Mouse (Mus musculus) ES-Bruce4 (cell line): ENCODE results near the gene Tmem131l. TPM values are rescaled to one million over a fixed set of nuclear protein-coding genes. Genes with fewer than 3 reads are reported as not detected.
A peak's percentile ranks its signal among the peaks of the same experiment; 100 is the strongest.
"Not testable (repeated sequence)": the region's sequence is repeated elsewhere in the genome, so short reads cannot be mapped to it uniquely, and the experiment has no call there.

Source experiments
- H3K27ac ChIP-seq: 2 replicates; pipeline ENCODE4 v1.5.1; 2012; ENCODE audit warnings: low read length, inconsistent platforms; ENCODE audit not compliant: insufficient read depth
- H3K27me3 ChIP-seq: 2 replicates; pipeline ENCODE4 v1.6.1; 2012; ENCODE audit warnings: mild to moderate bottlenecking, low read length, inconsistent platforms; ENCODE audit not compliant: control insufficient read depth, poor library complexity, insufficient read depth, severe bottlenecking
- H3K36me3 ChIP-seq: 2 replicates; pipeline ENCODE4 v1.6.1; 2012; ENCODE audit warnings: inconsistent platforms, mild to moderate bottlenecking, low read length, moderate library complexity; ENCODE audit not compliant: control insufficient read depth, poor library complexity, insufficient read depth, severe bottlenecking
- H3K4me1 ChIP-seq: one replicate; pipeline ENCODE4 v1.8.1; 2011; ENCODE audit warnings: low read length; ENCODE audit not compliant: control insufficient read depth, insufficient read depth
- H3K4me3 ChIP-seq: 2 replicates; pipeline ENCODE4 v1.5.1; 2011; ENCODE audit warnings: low read depth, mild to moderate bottlenecking, low read length
- H3K9ac ChIP-seq: 2 replicates; pipeline ENCODE4 v1.6.1; 2012; ENCODE audit warnings: low read depth, mild to moderate bottlenecking, inconsistent platforms; ENCODE audit not compliant: poor library complexity, severe bottlenecking
- H3K9me3 ChIP-seq: replicated peaks from 2 replicates; pipeline ENCODE4 v1.6.1; 2012; ENCODE audit warnings: mild to moderate bottlenecking, low read length, inconsistent platforms; ENCODE audit not compliant: control insufficient read depth, poor library complexity, insufficient read depth, severe bottlenecking
- CTCF ChIP-seq: IDR thresholded peaks from one replicate; pipeline ENCODE4 v1.8.1; 2011; ENCODE audit warnings: low read depth, low read length
- EP300 ChIP-seq: IDR thresholded peaks from 2 replicates; pipeline ENCODE4 v1.6.1; 2011; ENCODE audit warnings: low read depth, low read length; ENCODE audit not compliant: insufficient read depth
- POLR2A ChIP-seq: IDR thresholded peaks from one replicate; pipeline ENCODE4 v1.8.1; 2011; ENCODE audit warnings: low read length; ENCODE audit not compliant: insufficient read depth
- polyA plus RNA-seq: library from polyadenylated mRNA; stranded (reverse); fragments of >200 nt; gene quantifications from 2 replicates; pipeline ENCODE4 v1.2.4, GENCODE M21; 2011; ENCODE audit warnings: low read depth; ENCODE audit not compliant: missing spikeins, insufficient read depth, insufficient read length

Gene Tmem131l
- polyA plus RNA-seq, 1 experiment: 51.5 TPM

DNA sequence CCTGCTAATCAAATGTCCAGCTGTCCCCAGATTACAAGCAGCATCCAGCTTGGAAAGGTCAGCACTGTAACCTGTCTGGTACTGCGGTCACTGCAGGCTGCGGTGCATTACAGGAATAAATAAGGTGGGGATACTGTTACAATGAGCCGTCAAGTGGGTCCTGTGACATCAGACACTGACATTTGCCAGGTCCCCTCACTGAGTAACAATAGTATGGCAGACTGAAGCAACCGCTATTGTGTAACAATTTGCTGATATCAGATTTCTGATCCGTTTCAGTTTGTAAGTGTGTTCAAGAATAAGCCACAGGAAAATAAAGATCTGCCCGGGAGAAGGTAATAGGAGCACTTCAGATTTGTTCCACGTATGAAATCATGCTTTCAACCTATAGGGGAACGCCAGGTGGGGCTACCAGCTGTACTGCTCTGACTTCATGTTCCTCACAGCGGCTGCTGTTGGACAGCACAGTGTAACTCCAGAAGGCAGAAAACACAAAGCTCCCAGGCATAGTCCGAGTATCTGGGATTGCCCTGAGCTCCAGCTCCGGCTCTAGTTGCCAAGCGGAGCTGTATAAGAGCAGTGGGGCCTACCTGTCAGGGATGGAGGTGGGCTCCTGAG is 139.1 kb downstream of the Tmem131l start:
- no peak for TF ChIP-seq CTCF
- TF ChIP-seq POLR2A: no peak
- no peak for TF ChIP-seq EP300
- H3K9me3 ChIP-seq: no peaks in the 10 kb centered on the region

DNA sequence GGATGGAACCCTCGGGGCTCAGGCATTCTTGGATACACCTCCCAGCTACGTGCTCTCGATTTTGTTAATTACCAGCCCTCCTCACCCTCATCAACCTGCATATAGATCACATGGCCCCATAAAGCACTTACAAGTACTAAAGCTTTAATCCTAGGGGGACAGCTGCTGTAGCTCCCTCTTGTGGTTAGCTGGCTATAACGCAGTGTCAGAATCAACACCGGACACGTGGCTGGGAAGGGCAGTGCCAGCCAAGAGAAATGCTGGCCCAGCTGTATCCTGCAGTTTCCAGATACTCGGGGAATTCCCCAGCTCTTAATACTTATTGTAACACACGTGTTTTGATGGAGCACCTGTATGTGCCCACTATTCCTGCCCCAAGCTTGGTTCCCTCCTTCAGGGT is 140.4 kb downstream of the Tmem131l start:
- H3K9me3 ChIP-seq: no peaks in the 10 kb centered on the region
- H3K27me3 ChIP-seq: no peaks in the 10 kb centered on the region
- no peak overlapping the region for H3K9ac ChIP-seq
- no peak overlapping the region for H3K4me3 ChIP-seq
- H3K36me3 ChIP-seq: peaks cover 8% of the 10 kb centered on the region
- no peak overlapping the region for H3K27ac ChIP-seq
- H3K4me1 ChIP-seq: no peaks in the 10 kb centered on the region
- TF ChIP-seq CTCF: peak; percentile 67
- TF ChIP-seq POLR2A: no peak

More for the DNA sequence above, 139.1 kb downstream of the Tmem131l start:
- Histone ChIP-seq H3K4me3 (no peak overlapping the region), H3K4me1 (no peaks in the 10 kb centered on the region), H3K27me3 (no peaks in the 10 kb centered on the region), H3K9ac (no peak overlapping the region), H3K36me3 (peaks cover 8% of the 10 kb centered on the region), H3K27ac (no peak overlapping the region)

- H3K36me3 ChIP-seq: peaks cover 8% of the 10 kb centered on the region
Measured at GRCm38 (mm10) chr3:83898246-83898645, 141.7 kb downstream of the Tmem131l start.

GRCm38 (mm10) chr3:83895811-83896210 is 144.2 kb downstream of the Tmem131l start:
- Histone ChIP-seq H3K36me3 (peaks cover 8% of the 10 kb centered on the region), H3K27ac (no peak overlapping the region), H3K9ac (no peak overlapping the region), H3K4me3 (no peak overlapping the region), H3K9me3 (no peaks in the 10 kb centered on the region), H3K27me3 (no peaks in the 10 kb centered on the region), H3K4me1 (no peaks in the 10 kb centered on the region)
- TF ChIP-seq POLR2A: no peak
- peak; percentile 60 for TF ChIP-seq CTCF

More at GRCm38 (mm10) chr3:83898246-83898645, 141.7 kb downstream of the Tmem131l start:
- Histone ChIP-seq H3K9ac (no peak overlapping the region), H3K4me1 (no peaks in the 10 kb centered on the region), H3K27me3 (no peaks in the 10 kb centered on the region), H3K4me3 (no peak overlapping the region), H3K9me3 (no peaks in the 10 kb centered on the region), H3K27ac (no peak overlapping the region)
- no peak for TF ChIP-seq POLR2A
- TF ChIP-seq CTCF: no peak
- TF ChIP-seq EP300: no peak

DNA sequence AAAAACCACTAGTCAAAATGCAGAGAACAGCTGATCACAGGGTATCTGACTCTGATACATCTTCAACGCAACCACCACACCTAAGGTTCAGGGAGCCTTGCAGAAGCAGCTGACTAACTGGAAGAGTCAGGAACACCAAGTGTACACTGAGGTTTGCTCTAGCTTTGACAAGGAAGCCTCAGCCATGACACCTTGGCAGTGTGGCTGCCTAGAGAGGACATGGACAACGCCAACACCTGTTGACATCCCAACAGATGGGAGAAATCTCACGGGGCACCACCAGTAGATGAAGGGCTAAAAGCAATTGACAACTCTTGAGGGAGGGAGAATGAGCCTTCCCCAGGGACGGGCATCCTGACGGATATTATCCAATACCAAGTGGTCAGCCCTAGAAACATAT is 144.9 kb downstream of the Tmem131l start:
- H3K4me3 ChIP-seq: no peak overlapping the region
- peaks cover 8% of the 10 kb centered on the region for H3K36me3 ChIP-seq
- H3K27me3 ChIP-seq: no peaks in the 10 kb centered on the region
- TF ChIP-seq CTCF (no peak), POLR2A (no peak), EP300 (no peak)
- H3K9me3 ChIP-seq: no peaks in the 10 kb centered on the region
- H3K4me1 ChIP-seq: no peaks in the 10 kb centered on the region
- H3K9ac ChIP-seq: no peak overlapping the region
- no peak overlapping the region for H3K27ac ChIP-seq

DNA sequence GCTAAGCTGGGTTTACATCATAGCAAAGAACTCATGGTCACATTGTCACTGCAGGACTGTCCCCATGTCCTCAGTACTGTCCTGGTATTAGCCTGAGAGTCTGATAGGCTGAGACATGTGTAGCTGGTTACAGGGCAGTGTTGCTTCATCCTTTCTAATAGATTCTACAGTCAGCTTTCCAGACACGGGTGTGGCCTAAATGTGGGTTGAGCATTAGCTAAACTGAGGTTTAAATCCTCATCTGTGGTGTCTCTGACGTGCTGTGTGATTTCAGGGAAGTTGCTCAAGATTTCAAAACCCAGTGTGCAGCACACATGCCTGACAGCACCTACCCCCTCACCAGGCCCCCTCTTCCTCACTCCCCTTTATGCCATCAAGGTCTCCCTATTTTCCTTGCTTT is 154.8 kb downstream of the Tmem131l start:
- H3K27me3 ChIP-seq: no peaks in the 10 kb centered on the region
- no peaks in the 10 kb centered on the region for H3K4me1 ChIP-seq
- no peaks in the 10 kb centered on the region; the same call in 1 of the 2 replicates for H3K36me3 ChIP-seq
- no peak overlapping the region for H3K9ac ChIP-seq
- no peak overlapping the region for H3K27ac ChIP-seq
- H3K4me3 ChIP-seq: no peak overlapping the region
- TF ChIP-seq EP300 (no peak), POLR2A (no peak), CTCF (no peak)
- peaks cover 12% of the 10 kb centered on the region for H3K9me3 ChIP-seq

- H3K36me3 ChIP-seq, H3K27me3 ChIP-seq, H3K9ac ChIP-seq, H3K4me3 ChIP-seq, H3K4me1 ChIP-seq: not testable (repeated sequence)
- H3K27ac ChIP-seq: peak overlapping the region; percentile 31; the same call in 1 of the 2 replicates
- peaks cover 47% of the 10 kb centered on the region for H3K9me3 ChIP-seq
Measured at GRCm38 (mm10) chr3:83879261-83880050, 160.5 kb downstream of the Tmem131l start.
